In genomic region chr8:13224426-13224825, GRCm38 (mm10) we compare ENCODE assay signal across 21 mouse cellular contexts. TPM values are rescaled to one million over a fixed set of nuclear protein-coding genes. Genes with fewer than 3 reads are reported as not detected.
"Had no signal": no experiment of that assay in that cellular context is flagged by ENCODE, and none has a peak within 500 bp of the region (broad histone marks: within the 10 kb centered on the region; RNA-seq: fewer than 3 reads in every experiment).

No protein-coding gene starts in this region.

- H3K36me3 ChIP-seq: lung, embryonic 15.5 days; midbrain, embryonic 13.5 days; midbrain, embryonic 15.5 days; neural tube, embryonic 12.5 days; stomach, embryonic 15.5 days had no signal

- ATAC-seq: liver, postnatal 0 days; lung, postnatal 0 days; midbrain, embryonic 13.5 days; midbrain, embryonic 15.5 days had no signal

- H3K27me3 ChIP-seq: lung, embryonic 15.5 days; midbrain, embryonic 13.5 days; midbrain, embryonic 15.5 days; neural tube, embryonic 12.5 days; stomach, embryonic 15.5 days had no signal

- DNase-seq: liver, postnatal 0 days; lung, adult 2 months; lung, postnatal 14 days; lung, postnatal 36 days; right cerebral cortex, postnatal 14 days; thymus, adult 2 months; thymus, postnatal 25 days; thymus, postnatal 4 days had no signal

- H3K4me2 ChIP-seq: lung, embryonic 15.5 days; midbrain, embryonic 13.5 days; midbrain, embryonic 15.5 days; neural tube, embryonic 12.5 days; stomach, embryonic 15.5 days had no signal

- H3K4me1 ChIP-seq: lung, embryonic 15.5 days; midbrain, embryonic 15.5 days; stomach, embryonic 15.5 days had no signal

- H3K9ac ChIP-seq: liver, postnatal 0 days; lung, embryonic 15.5 days; midbrain, embryonic 13.5 days; midbrain, embryonic 15.5 days; neural tube, embryonic 12.5 days; stomach, embryonic 15.5 days had no signal

- H3K9me3 ChIP-seq: lung, embryonic 15.5 days; megakaryocyte, embryonic 14.5 days; midbrain, embryonic 13.5 days; midbrain, embryonic 15.5 days; neural tube, embryonic 12.5 days; stomach, embryonic 15.5 days had no signal

- H3K4me3 ChIP-seq: lung, embryonic 15.5 days; midbrain, embryonic 13.5 days; midbrain, embryonic 15.5 days; neural tube, embryonic 12.5 days; stomach, embryonic 15.5 days had no signal

- H3K27ac ChIP-seq: lung, embryonic 15.5 days; macrophage; midbrain, embryonic 13.5 days; midbrain, embryonic 15.5 days; neural tube, embryonic 12.5 days; stomach, embryonic 15.5 days; stomach, postnatal 0 days had no signal

RNA-seq across cellular contexts. Expression of gene Adprhl1, which starts 29.5 kb away (rescaled TPM):
- total RNA-seq: megakaryocyte progenitor cell, adult 5-6 weeks; monocyte, adult 5-6 weeks; neutrophil, adult 5-6 weeks had no signal
- polyA plus RNA-seq: liver, postnatal 0 days; midbrain, embryonic 15.5 days; testis, adult 2 months had no signal
